Mouse (Mus musculus): ENCODE data around the gene Gm4847. TPM values are rescaled to one million over a fixed set of nuclear protein-coding genes. Genes with fewer than 3 reads are reported as not detected.

The Gm4847 gene
- 0.04 TPM in 1 of 2 replicates, not detected in the other for polyA plus RNA-seq (2021; fragmentation: Nextera tagmentation)
- long read RNA-seq, experiment 1, partial matches to known transcripts = 1 of 1 reads
- long read RNA-seq, experiment 1, other reads (novel, unspliced or antisense) = 0 of 1 reads
- long read RNA-seq, experiment 2 = 0 reads

GRCm38 (mm10) chr1:166647593-166647992 lies at the start of gene Gm4847:
Gm4847 (minus strand) TSS chr1:166647693.

GRCm38 (mm10) chr1:166681745-166682144 lies 34.3 kb upstream of the Gm4847 start, which contains the start of gene Fmo9:
Fmo9 (minus strand) TSS chr1:166681845.

Small RNA genes within 50 kb of the gene (microRNA-seq; reads per million reads assigned to microRNA genes)
- not detected for gene Gm22992

Other genes with a start within 250 kb of the Gm4847 start
- gene Pogk, start 237.8 kb downstream of the Gm4847 start, polyA plus RNA-seq (2021; fragmentation: Nextera tagmentation) = 5.7 and 7.0 TPM in 2 replicates
- not detected in 2 replicates for gene Gm4846, start 150.1 kb downstream of the Gm4847 start, polyA plus RNA-seq (2021; fragmentation: Nextera tagmentation)
- gene Fmo9, start 34.2 kb upstream of the Gm4847 start, polyA plus RNA-seq (2021; fragmentation: Nextera tagmentation) = not detected in 2 replicates

Measured in layer of hippocampus, adult 6 months (tissue).